Mouse (Mus musculus) embryonic facial prominence, embryonic 11.5 days (tissue): ENCODE data around the gene Wbp2. TPM values are rescaled to one million over a fixed set of nuclear protein-coding genes. Genes with fewer than 3 reads are reported as not detected.

Source experiments
- ATAC-seq: fragments of 200-750 bp; cut with Nextera tagmentation; replicated peaks from 2 replicates; pipeline ENCODE4 v1.8.0; 2017; ENCODE audit warnings: low read depth; ENCODE audit not compliant: insufficient number of reproducible peaks, low FRiP score, low TSS enrichment
- DNase-seq: peaks from one replicate; pipeline ENCODE4 v3.0.0-alpha.2; 2015; ENCODE audit warnings: low spot score
- H3K27ac ChIP-seq: fragments of 300-500 bp; sonication (generic); replicated peaks from 2 replicates; pipeline ENCODE4 v1.5.1; 2014; ENCODE audit warnings: mild to moderate bottlenecking, low read depth, low read length, control low read depth
- H3K27me3 ChIP-seq: fragments of 300-500 bp; sonication (generic); 2 replicates; pipeline ENCODE4 v1.6.1; 2014; ENCODE audit warnings: mild to moderate bottlenecking, low read length, moderate library complexity, mixed read lengths; ENCODE audit not compliant: control insufficient read depth, insufficient read depth
- H3K36me3 ChIP-seq: fragments of 300-500 bp; sonication (generic); replicated peaks from 2 replicates; pipeline ENCODE4 v1.6.1; 2014; ENCODE audit warnings: low read depth, mild to moderate bottlenecking, low read length, moderate library complexity, mixed read lengths; ENCODE audit not compliant: control insufficient read depth, insufficient read depth
- H3K4me1 ChIP-seq: fragments of 300-500 bp; sonication (generic); 2 replicates; pipeline ENCODE4 v1.6.1; 2014; ENCODE audit warnings: low read length, mixed read lengths; ENCODE audit not compliant: control insufficient read depth, insufficient read depth
- H3K4me2 ChIP-seq: fragments of 300-500 bp; sonication (generic); 2 replicates; pipeline ENCODE4 v1.6.1; 2014; ENCODE audit warnings: low read depth, mild to moderate bottlenecking, control low read depth, low read length, moderate library complexity
- H3K4me3 ChIP-seq: fragments of 300-500 bp; sonication (generic); 2 replicates; pipeline ENCODE4 v1.5.1; 2014; ENCODE audit warnings: low read depth, low read length, control low read depth
- H3K9ac ChIP-seq: fragments of 300-500 bp; sonication (generic); replicated peaks from 2 replicates; pipeline ENCODE4 v1.6.1; 2014; ENCODE audit warnings: mild to moderate bottlenecking, control low read depth, low read length
- H3K9me3 ChIP-seq: fragments of 300-500 bp; sonication (generic); replicated peaks from 2 replicates; pipeline ENCODE4 v1.6.1; 2016; ENCODE audit warnings: mild to moderate bottlenecking, low read length, inconsistent platforms, mixed read lengths; ENCODE audit not compliant: control insufficient read depth
- WGBS: fragments of 180-500 bp; shearing (Covaris S2); extraction: QIAGEN DNeasy Blood & Tissue Kit; methylation state at CpG from one replicate; pipeline ENCODE4 v1.1.7; 2014; 5-methylcytosine and 5-hydroxymethylcytosine counted together
- polyA plus RNA-seq: library from polyadenylated mRNA; unstranded; fragments of >200 nt; fragmentation: Nextera tagmentation; extraction: Ambion mirVana; gene quantifications from 2 replicates; pipeline ENCODE4 v1.2.1, GENCODE M21; 2014

The Wbp2 gene
- polyA plus RNA-seq, 1 experiment from 2014 or later: 47.0 TPM

DNA sequence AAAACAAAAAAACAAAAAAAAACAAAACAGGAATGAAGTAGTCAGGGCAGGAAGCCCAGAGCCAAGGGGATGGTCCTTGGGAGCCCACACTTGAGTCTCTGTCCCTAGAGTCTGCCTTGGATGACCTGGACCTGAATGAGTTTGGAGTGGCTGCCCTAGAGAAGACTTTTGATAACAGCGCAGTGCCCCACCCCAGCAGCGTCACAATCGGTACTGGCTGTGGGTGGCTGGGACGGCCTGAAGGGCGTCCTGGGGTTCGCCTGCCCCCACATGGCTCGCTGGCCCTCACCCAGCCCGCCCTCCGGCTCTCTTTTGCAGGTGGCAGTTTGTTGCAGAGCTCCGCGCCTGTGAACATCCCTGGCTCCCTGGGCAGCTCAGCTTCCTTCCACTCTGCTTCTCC lies 30.9 kb downstream of the Wbp2 start:
- Histone ChIP-seq H3K9me3 (no peaks in the 10 kb centered on the region), H3K27me3 (no peaks in the 10 kb centered on the region), H3K4me2 (no peak overlapping the region), H3K4me3 (no peak overlapping the region), H3K27ac (no peak overlapping the region), H3K9ac (no peak overlapping the region), H3K4me1 (no peaks in the 10 kb centered on the region), H3K36me3 (peaks cover 28% of the 10 kb centered on the region)
- no peak for DNase-seq
- no peak for ATAC-seq
- WGBS: 94% methylated on average over 11 of the region's 11 CpGs

DNA sequence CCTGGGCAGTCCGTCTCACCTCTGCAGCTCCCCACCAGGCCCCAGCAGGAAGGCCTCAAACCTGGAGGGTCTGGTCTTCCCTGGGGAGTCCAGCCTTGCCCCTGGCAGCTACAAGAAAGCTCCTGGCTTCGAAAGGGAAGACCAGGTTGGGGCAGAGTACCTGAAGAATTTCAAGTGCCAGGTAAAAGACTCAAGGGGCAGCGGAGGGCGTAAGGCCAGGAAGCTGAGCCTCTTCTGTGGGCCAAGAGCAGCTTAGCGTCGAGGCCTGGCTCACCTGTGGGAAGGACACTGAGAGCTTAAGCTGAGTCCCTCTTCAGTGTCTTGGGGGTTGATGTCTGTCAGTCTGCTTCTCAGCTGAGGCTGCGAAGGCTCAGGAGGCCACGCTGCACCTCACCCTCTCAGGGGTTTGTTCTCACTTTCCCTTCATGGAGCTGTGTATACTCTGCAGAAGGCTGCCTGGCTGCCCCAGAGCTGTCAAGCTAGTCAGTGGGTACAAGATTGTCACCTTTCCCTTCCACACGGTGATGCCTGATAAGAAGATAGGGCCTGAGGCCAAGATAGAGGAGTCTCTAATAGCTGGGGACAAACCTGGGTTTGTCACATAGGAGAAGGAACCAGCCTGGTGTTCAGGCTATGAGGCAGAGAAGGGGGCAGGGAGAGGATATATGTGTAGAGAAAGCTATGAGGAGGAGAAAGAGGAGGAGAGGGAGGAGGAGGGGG lies 33.1 kb downstream of the Wbp2 start:
- no peak overlapping the region for H3K27ac ChIP-seq
- no peak overlapping the region for H3K4me3 ChIP-seq
- no peak overlapping the region for H3K9ac ChIP-seq
- no peak overlapping the region for H3K4me2 ChIP-seq
- H3K27me3 ChIP-seq: no peaks in the 10 kb centered on the region
- ATAC-seq (no peak), DNase-seq (no peak)
- no peaks in the 10 kb centered on the region for H3K9me3 ChIP-seq
- WGBS: 93% methylated on average over 9 of the region's 9 CpGs
- H3K36me3 ChIP-seq: peaks cover 33% of the 10 kb centered on the region
- no peaks in the 10 kb centered on the region for H3K4me1 ChIP-seq

DNA sequence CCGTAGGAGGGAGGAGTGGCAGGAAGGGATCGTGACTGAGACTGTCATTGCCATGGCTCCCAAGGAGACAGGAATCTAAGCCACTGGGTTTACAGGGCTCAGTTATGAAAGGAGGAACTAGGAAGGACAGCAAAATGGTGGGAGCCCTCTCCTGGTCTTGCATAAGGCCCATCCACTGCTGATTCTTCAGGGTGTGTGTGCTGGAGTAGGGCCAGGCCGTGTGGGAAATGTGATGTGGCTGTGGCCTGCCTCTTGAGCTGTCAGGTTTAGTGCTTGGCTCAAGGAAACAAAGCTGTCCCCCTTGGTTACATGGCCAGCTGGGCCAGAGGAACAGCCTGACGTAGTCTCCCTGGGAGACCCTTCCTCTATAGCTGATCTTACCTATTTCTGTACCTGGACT lies 36.6 kb downstream of the Wbp2 start:
- H3K4me3 ChIP-seq: no peak overlapping the region
- no peak overlapping the region for H3K27ac ChIP-seq
- no peak overlapping the region for H3K4me2 ChIP-seq
- no peaks in the 10 kb centered on the region for H3K4me1 ChIP-seq
- DNase-seq (no peak), ATAC-seq (no peak)
- WGBS: 83% methylated on average over 4 of the region's 4 CpGs
- peaks cover 23% of the 10 kb centered on the region for H3K36me3 ChIP-seq
- H3K9me3 ChIP-seq: no peaks in the 10 kb centered on the region
- no peaks in the 10 kb centered on the region for H3K27me3 ChIP-seq
- no peak overlapping the region for H3K9ac ChIP-seq

DNA sequence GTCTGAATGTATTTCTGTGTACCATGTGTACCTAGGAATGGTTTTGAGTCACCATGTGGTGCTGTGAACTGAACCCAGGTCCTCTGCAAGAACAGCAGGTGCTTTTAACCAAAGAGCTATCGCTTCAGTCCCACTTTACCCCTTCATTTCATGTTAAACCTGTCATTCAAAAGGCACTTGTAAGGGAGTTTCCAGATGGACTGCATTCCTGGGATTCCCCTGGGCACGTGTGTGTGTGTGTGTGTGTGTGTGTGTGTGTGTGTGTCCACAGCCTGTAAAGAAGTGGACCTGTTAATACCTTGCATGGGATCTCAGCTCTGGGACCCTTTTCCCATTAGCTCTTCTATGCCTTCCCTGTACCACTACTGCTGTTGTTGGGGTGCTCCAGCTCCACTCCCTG lies 37.2 kb downstream of the Wbp2 start:
- no peak overlapping the region for H3K27ac ChIP-seq
- no peak overlapping the region for H3K9ac ChIP-seq
- H3K4me3 ChIP-seq: no peak overlapping the region
- peaks cover 23% of the 10 kb centered on the region for H3K36me3 ChIP-seq
- H3K9me3 ChIP-seq: no peaks in the 10 kb centered on the region
- WGBS: 80% methylated on average over 2 of the region's 2 CpGs
- no peaks in the 10 kb centered on the region for H3K27me3 ChIP-seq
- ATAC-seq: no peak
- no peak for DNase-seq
- no peaks in the 10 kb centered on the region for H3K4me1 ChIP-seq
- H3K4me2 ChIP-seq: no peak overlapping the region

DNA sequence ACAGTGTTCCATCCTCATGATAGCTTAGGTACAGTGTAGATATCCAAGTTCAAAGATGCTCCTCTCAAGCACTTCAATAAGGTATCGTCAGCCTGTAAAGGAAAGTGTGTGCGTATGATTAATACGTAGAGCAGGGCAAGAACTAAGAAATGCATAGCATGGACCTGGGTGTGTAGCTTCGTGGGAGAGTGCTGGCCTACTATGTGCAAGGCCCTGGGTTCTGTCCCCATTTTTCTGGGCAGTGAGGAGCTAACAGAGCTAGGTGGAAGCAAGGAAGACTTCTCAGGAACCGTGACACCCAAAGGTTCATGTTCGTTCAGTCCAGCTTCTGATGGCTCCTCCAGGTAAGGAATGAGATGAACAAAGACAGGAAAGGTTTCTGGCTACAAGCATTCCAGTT lies 41.6 kb downstream of the Wbp2 start:
- ATAC-seq (no peak), DNase-seq (no peak)
- Histone ChIP-seq H3K4me2 (no peak overlapping the region), H3K4me1 (no peaks in the 10 kb centered on the region), H3K9ac (no peak overlapping the region), H3K9me3 (no peaks in the 10 kb centered on the region), H3K27me3 (no peaks in the 10 kb centered on the region), H3K4me3 (no peak overlapping the region), H3K36me3 (peaks cover 22% of the 10 kb centered on the region), H3K27ac (no peak overlapping the region)
- 96% methylated on average over 6 of the region's 6 CpGs for WGBS

GRCm38 (mm10) chr11:116043286-116043685 lies 43.5 kb downstream of the Wbp2 start:
- DNase-seq (no peak), ATAC-seq (no peak)
- H3K9ac ChIP-seq: no peak overlapping the region
- no peak overlapping the region for H3K27ac ChIP-seq
- 96% methylated on average over 1 of the region's 1 CpGs for WGBS
- H3K36me3 ChIP-seq: peaks cover 18% of the 10 kb centered on the region
- no peak overlapping the region for H3K4me3 ChIP-seq
- no peaks in the 10 kb centered on the region for H3K4me1 ChIP-seq
- no peaks in the 10 kb centered on the region for H3K27me3 ChIP-seq
- H3K4me2 ChIP-seq: no peak overlapping the region
- H3K9me3 ChIP-seq: no peaks in the 10 kb centered on the region

- Histone ChIP-seq H3K4me1 (no peaks in the 10 kb centered on the region), H3K4me3 (no peak overlapping the region), H3K9ac (no peak overlapping the region), H3K4me2 (no peak overlapping the region), H3K36me3 (peaks cover 15% of the 10 kb centered on the region), H3K27ac (no peak overlapping the region), H3K27me3 (no peaks in the 10 kb centered on the region), H3K9me3 (no peaks in the 10 kb centered on the region)
- no peak for ATAC-seq
- WGBS: 92% methylated on average over 5 of the region's 5 CpGs
- no peak for DNase-seq
These were observed 44.2 kb downstream of the Wbp2 start for GRCm38 (mm10) chr11:116042372-116043138.

DNA sequence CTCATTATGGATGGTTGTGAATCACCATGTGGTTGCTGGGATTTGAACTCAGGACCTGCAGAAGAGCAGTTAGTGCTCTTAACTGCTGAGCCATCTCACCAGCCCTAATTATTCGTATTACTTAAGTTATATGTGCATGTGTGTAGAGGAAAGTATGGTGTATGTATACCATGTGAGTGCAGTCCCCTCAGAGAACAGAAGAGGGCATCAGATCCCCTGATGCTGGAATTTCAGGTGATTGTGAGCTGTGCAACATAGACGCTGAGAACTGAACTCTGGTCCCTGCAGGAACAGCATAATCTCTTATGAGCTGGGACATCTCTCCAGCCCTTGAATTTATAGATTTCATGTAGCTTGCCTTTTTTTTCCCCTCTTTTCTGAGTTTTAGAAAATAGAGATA lies 45.0 kb downstream of the Wbp2 start:
- 98% methylated on average over 2 of the region's 2 CpGs for WGBS
- Histone ChIP-seq H3K4me1 (no peaks in the 10 kb centered on the region), H3K27me3 (no peaks in the 10 kb centered on the region), H3K4me2 (no peak overlapping the region), H3K9ac (no peak overlapping the region), H3K4me3 (no peak overlapping the region), H3K27ac (no peak overlapping the region), H3K36me3 (peaks cover 15% of the 10 kb centered on the region), H3K9me3 (no peaks in the 10 kb centered on the region)
- ATAC-seq (no peak), DNase-seq (no peak)
